Comparison of ENCODE assay signal across 9 mouse cellular contexts in genomic region chr11:111212038-111212701, GRCm38 (mm10).
A peak's percentile ranks its signal among the peaks of the same experiment; 100 is the strongest.
DNase-seq lines count a peak whose midpoint lies in the region; ATAC-seq and TF ChIP-seq lines count a peak whose summit lies in the region.
"Had no signal": no experiment of that assay in that cellular context is flagged by ENCODE, and none has a peak within 500 bp of the region (broad histone marks: within the 10 kb centered on the region; RNA-seq: fewer than 3 reads in every experiment).

No protein-coding gene starts in this region.

- ATAC-seq in lung, embryonic 14.5 days (ENCODE audit: insufficient read depth) = peak; percentile 76; the same call in 1 of the 2 replicates
- ATAC-seq in forebrain, embryonic 11.5 days (replicated peaks; ENCODE audit: low FRiP score) = peak; percentile 96
- peak; percentile 73; the same call in 1 of the 2 replicates for ATAC-seq in hindbrain, embryonic 14.5 days (ENCODE audit: low FRiP score)
- ATAC-seq in neural tube, embryonic 15.5 days (ENCODE audit: low FRiP score) = peak; percentile 41; the same call in 1 of the 2 replicates

- TF ChIP-seq CTCF in lung, embryonic 14.5 days (IDR thresholded peaks at IDR 0.05; ENCODE audit: low read depth) = no peak

- H3K4me2 ChIP-seq in lung, embryonic 14.5 days = no peak overlapping the region
- H3K4me2 ChIP-seq in forebrain, embryonic 11.5 days (ENCODE audit: low read depth, low read length, severe bottlenecking) = peak overlapping the region; percentile 28; the same call in 1 of the 2 replicates
- no peak overlapping the region for H3K4me2 ChIP-seq in hindbrain, embryonic 14.5 days (replicated peaks)
- no peak overlapping the region for H3K4me2 ChIP-seq in neural tube, embryonic 15.5 days
- H3K4me2 ChIP-seq: liver, embryonic 13.5 days; stomach, embryonic 15.5 days had no signal

- H3K36me3 ChIP-seq in lung, embryonic 14.5 days (ENCODE audit: insufficient read depth) = no peaks in the 10 kb centered on the region
- H3K36me3 ChIP-seq in forebrain, embryonic 11.5 days (ENCODE audit: control insufficient read depth, insufficient read depth, low read length) = no peaks in the 10 kb centered on the region
- no peaks in the 10 kb centered on the region for H3K36me3 ChIP-seq in hindbrain, embryonic 14.5 days (replicated peaks; ENCODE audit: control insufficient read depth, insufficient read depth)
- no peaks in the 10 kb centered on the region for H3K36me3 ChIP-seq in neural tube, embryonic 15.5 days
- H3K36me3 ChIP-seq: liver, embryonic 13.5 days; stomach, embryonic 15.5 days had no signal

- H3K4me3 ChIP-seq in lung, embryonic 14.5 days (ENCODE audit: low read depth, low read length) = no peak overlapping the region
- H3K4me3 ChIP-seq in forebrain, embryonic 11.5 days (ENCODE audit: low read depth, low read length) = no peak overlapping the region
- no peak overlapping the region for H3K4me3 ChIP-seq in hindbrain, embryonic 14.5 days (replicated peaks; ENCODE audit: low read length)
- H3K4me3 ChIP-seq in neural tube, embryonic 15.5 days (replicated peaks) = no peak overlapping the region
- H3K4me3 ChIP-seq: liver, embryonic 13.5 days; stomach, embryonic 15.5 days had no signal

- no peaks in the 10 kb centered on the region for H3K9me3 ChIP-seq in lung, embryonic 14.5 days (ENCODE audit: low read depth, low read length)
- H3K9me3 ChIP-seq in forebrain, embryonic 11.5 days (ENCODE audit: control insufficient read depth, low read length) = no peaks in the 10 kb centered on the region
- H3K9me3 ChIP-seq in hindbrain, embryonic 14.5 days (ENCODE audit: control insufficient read depth, low read length) = no peaks in the 10 kb centered on the region
- no peaks in the 10 kb centered on the region for H3K9me3 ChIP-seq in neural tube, embryonic 15.5 days (replicated peaks)
- H3K9me3 ChIP-seq: liver, embryonic 13.5 days; stomach, embryonic 15.5 days had no signal

- no peaks in the 10 kb centered on the region for H3K4me1 ChIP-seq in lung, embryonic 14.5 days (ENCODE audit: insufficient read depth)
- peaks cover 9% of the 10 kb centered on the region; the same call in 1 of the 2 replicates for H3K4me1 ChIP-seq in forebrain, embryonic 11.5 days (replicated peaks; ENCODE audit: control insufficient read depth, insufficient read depth, low read length)
- peaks cover 8% of the 10 kb centered on the region; the same call in 1 of the 2 replicates for H3K4me1 ChIP-seq in hindbrain, embryonic 14.5 days (replicated peaks; ENCODE audit: control insufficient read depth, insufficient read depth, low read length)
- peaks cover 11% of the 10 kb centered on the region for H3K4me1 ChIP-seq in neural tube, embryonic 15.5 days
- H3K4me1 ChIP-seq: liver, embryonic 13.5 days; stomach, embryonic 15.5 days had no signal

- H3K27ac ChIP-seq in lung, embryonic 14.5 days (ENCODE audit: low read depth) = no peak overlapping the region; the same call in 1 of the 2 replicates
- peak overlapping the region; percentile 86 for H3K27ac ChIP-seq in forebrain, embryonic 11.5 days (ENCODE audit: low read depth, low read length)
- no peak overlapping the region for H3K27ac ChIP-seq in hindbrain, embryonic 14.5 days
- peak overlapping the region; percentile 54 for H3K27ac ChIP-seq in neural tube, embryonic 15.5 days (replicated peaks)
- H3K27ac ChIP-seq: liver, embryonic 13.5 days; stomach, embryonic 15.5 days had no signal

- WGBS in lung, embryonic 14.5 days = 49% methylated on average over 5 of the region's 5 CpGs
- 46% methylated on average over 5 of the region's 5 CpGs for WGBS in forebrain, embryonic 11.5 days
- 48% methylated on average over 5 of the region's 5 CpGs for WGBS in hindbrain, embryonic 14.5 days
- WGBS in neural tube, embryonic 15.5 days = 57% methylated on average over 5 of the region's 5 CpGs

- DNase-seq in lung, embryonic 14.5 days = peak; percentile 56
- DNase-seq in lung, postnatal 14 days = no peak
- DNase-seq in forebrain, embryonic 11.5 days (ENCODE audit: low spot score) = peak; percentile 74
- peak; percentile 40 for DNase-seq in hindbrain, embryonic 14.5 days (ENCODE audit: low spot score)
- DNase-seq in cerebellum, postnatal 14 days = no peak
- no peak for DNase-seq in ovary, adult 18-20 months (ENCODE audit: low spot score)
- DNase-seq: liver, embryonic 13.5 days had no signal

- no peak overlapping the region for H3K9ac ChIP-seq in lung, embryonic 14.5 days
- H3K9ac ChIP-seq in forebrain, embryonic 11.5 days (ENCODE audit: low read length) = 0 out of 2 replicates have a peak overlapping the region, but pooled peaks have one; percentile 7
- H3K9ac ChIP-seq in hindbrain, embryonic 14.5 days = no peak overlapping the region
- no peak overlapping the region for H3K9ac ChIP-seq in neural tube, embryonic 15.5 days (replicated peaks)
- H3K9ac ChIP-seq: liver, embryonic 13.5 days; stomach, embryonic 15.5 days had no signal

- H3K27me3 ChIP-seq in lung, embryonic 14.5 days (ENCODE audit: insufficient read depth, low read length) = no peaks in the 10 kb centered on the region
- no peaks in the 10 kb centered on the region for H3K27me3 ChIP-seq in forebrain, embryonic 11.5 days (ENCODE audit: control insufficient read depth, insufficient read depth, low read length)
- H3K27me3 ChIP-seq in hindbrain, embryonic 14.5 days (ENCODE audit: control insufficient read depth, insufficient read depth, low read length) = no peaks in the 10 kb centered on the region
- H3K27me3 ChIP-seq in neural tube, embryonic 15.5 days (replicated peaks) = no peaks in the 10 kb centered on the region
- H3K27me3 ChIP-seq: liver, embryonic 13.5 days; stomach, embryonic 15.5 days had no signal

Comparison
In these comparisons a context has a peak if more than half of its experiments do, and no peak if none do; other contexts are left out.
1. DNase-seq: peak in lung, embryonic 14.5 days (single experiment), forebrain, embryonic 11.5 days (single experiment) and hindbrain, embryonic 14.5 days (single experiment); none in lung, postnatal 14 days (single experiment), cerebellum, postnatal 14 days (0 of 2) and ovary, adult 18-20 months (single experiment).
2. ATAC-seq: peak in every context shown above with its lines; median percentile 96 in forebrain, embryonic 11.5 days; 76 in lung, embryonic 14.5 days; 73 in hindbrain, embryonic 14.5 days; 41 in neural tube, embryonic 15.5 days.
3. H3K27ac ChIP-seq: peak in forebrain, embryonic 11.5 days (single experiment) and neural tube, embryonic 15.5 days (single experiment); none in lung, embryonic 14.5 days (single experiment) and hindbrain, embryonic 14.5 days (single experiment).